ENCODE assay signal across 11 mouse cellular contexts in the genomic region with DNA sequence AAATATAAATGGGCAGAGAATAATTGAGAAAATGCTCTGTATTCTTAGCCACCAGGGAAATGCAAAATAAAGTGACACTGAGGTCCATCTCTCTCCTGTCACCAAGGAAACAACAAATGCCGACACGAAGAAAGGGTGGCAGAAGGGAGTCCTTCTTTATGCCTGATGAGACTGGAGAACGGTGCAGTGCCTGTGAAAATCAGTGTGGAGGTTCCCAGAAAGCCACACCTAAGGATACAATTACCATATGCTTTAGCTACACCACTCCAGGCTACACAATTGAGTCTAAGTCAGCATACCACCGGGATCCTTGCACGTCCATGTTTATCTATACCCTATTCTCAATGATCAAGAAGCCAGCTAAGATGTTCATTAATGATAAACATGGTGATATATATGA. TPM values are rescaled to one million over a fixed set of nuclear protein-coding genes. Genes with fewer than 3 reads are reported as not detected.
DNase-seq lines count a peak whose midpoint lies in the region; ATAC-seq lines count a peak whose summit lies in the region.
"Had no signal": no experiment of that assay in that cellular context is flagged by ENCODE, and none has a peak within 500 bp of the region (broad histone marks: within the 10 kb centered on the region; RNA-seq: fewer than 3 reads in every experiment).

No protein-coding gene starts in this region.

- no peak overlapping the region for H3K4me3 ChIP-seq in heart, embryonic 13.5 days
- no peak overlapping the region for H3K4me3 ChIP-seq in heart, embryonic 10.5 days
- H3K4me3 ChIP-seq in hindbrain, embryonic 16.5 days (ENCODE audit: low read length) = peak overlapping the region; percentile 34
- no peak overlapping the region for H3K4me3 ChIP-seq in limb, embryonic 10.5 days
- H3K4me3 ChIP-seq: liver, embryonic 15.5 days had no signal

- H3K4me2 ChIP-seq in heart, embryonic 13.5 days = peak overlapping the region; percentile 66
- H3K4me2 ChIP-seq in hindbrain, embryonic 16.5 days (ENCODE audit: low read length) = peak overlapping the region; percentile 65
- H3K4me2 ChIP-seq: liver, embryonic 15.5 days had no signal

- H3K9me3 ChIP-seq in heart, embryonic 13.5 days = no peaks in the 10 kb centered on the region
- H3K9me3 ChIP-seq in heart, embryonic 10.5 days = no peaks in the 10 kb centered on the region
- H3K9me3 ChIP-seq in hindbrain, embryonic 16.5 days (ENCODE audit: control insufficient read depth, low read length) = no peaks in the 10 kb centered on the region
- no peaks in the 10 kb centered on the region for H3K9me3 ChIP-seq in limb, embryonic 10.5 days (replicated peaks)
- H3K9me3 ChIP-seq: liver, embryonic 15.5 days; megakaryocyte, embryonic 14.5 days had no signal

- no peak for DNase-seq in heart, embryonic 10.5 days (ENCODE audit: low spot score)
- peak; percentile 16 for DNase-seq in right cerebral cortex, postnatal 14 days
- no peak for DNase-seq in right cerebral cortex, postnatal 10 days (ENCODE audit: low spot score in 2 of 2)
- DNase-seq in urinary bladder, adult 18-20 months (ENCODE audit: low spot score in 2 of 2) = no peak
- DNase-seq in limb, embryonic 10.5 days (ENCODE audit: low spot score) = no peak
- DNase-seq in testis, postnatal 10 days (ENCODE audit: low spot score) = no peak
- DNase-seq: kidney, postnatal 25 days had no signal

- 62% methylated on average over 5 of the region's 5 CpGs for WGBS in heart, embryonic 13.5 days
- 77% methylated on average over 5 of the region's 5 CpGs for WGBS in heart, embryonic 10.5 days
- 30% methylated on average over 5 of the region's 5 CpGs for WGBS in hindbrain, embryonic 16.5 days
- 85% methylated on average over 5 of the region's 5 CpGs for WGBS in limb, embryonic 10.5 days

- H3K36me3 ChIP-seq in heart, embryonic 13.5 days = no peaks in the 10 kb centered on the region
- no peaks in the 10 kb centered on the region for H3K36me3 ChIP-seq in heart, embryonic 10.5 days
- no peaks in the 10 kb centered on the region for H3K36me3 ChIP-seq in hindbrain, embryonic 16.5 days (ENCODE audit: control insufficient read depth, insufficient read depth, low read length)
- H3K36me3 ChIP-seq in limb, embryonic 10.5 days = no peaks in the 10 kb centered on the region
- H3K36me3 ChIP-seq: liver, embryonic 15.5 days had no signal

- H3K27me3 ChIP-seq in heart, embryonic 13.5 days (replicated peaks) = no peaks in the 10 kb centered on the region
- no peaks in the 10 kb centered on the region for H3K27me3 ChIP-seq in heart, embryonic 10.5 days (ENCODE audit: insufficient read depth, poor library complexity, severe bottlenecking)
- H3K27me3 ChIP-seq in hindbrain, embryonic 16.5 days (replicated peaks; ENCODE audit: control insufficient read depth, insufficient read depth, low read length) = no peaks in the 10 kb centered on the region
- H3K27me3 ChIP-seq in limb, embryonic 10.5 days (ENCODE audit: low read depth, poor library complexity, severe bottlenecking) = no peaks in the 10 kb centered on the region
- H3K27me3 ChIP-seq: liver, embryonic 15.5 days had no signal

- H3K27ac ChIP-seq in heart, embryonic 13.5 days (replicated peaks) = peak overlapping the region; percentile 42; the same call in 1 of the 2 replicates
- no peak overlapping the region for H3K27ac ChIP-seq in heart, embryonic 10.5 days
- H3K27ac ChIP-seq in hindbrain, embryonic 16.5 days (ENCODE audit: low read depth, low read length) = peak overlapping the region; percentile 86
- no peak overlapping the region for H3K27ac ChIP-seq in limb, embryonic 10.5 days
- H3K27ac ChIP-seq: liver, embryonic 15.5 days had no signal

- peak overlapping the region; percentile 58; the same call in 1 of the 2 replicates for H3K9ac ChIP-seq in heart, embryonic 13.5 days
- H3K9ac ChIP-seq in hindbrain, embryonic 16.5 days (ENCODE audit: low read depth, low read length) = peak overlapping the region; percentile 68
- H3K9ac ChIP-seq: liver, embryonic 15.5 days had no signal

- no peak for ATAC-seq in heart, embryonic 13.5 days (ENCODE audit: extremely low read depth, insufficient number of reproducible peaks, low FRiP score, low TSS enrichment)
- peak; percentile 28 for ATAC-seq in hindbrain, embryonic 16.5 days

- H3K4me1 ChIP-seq in heart, embryonic 13.5 days = peaks cover 58% of the 10 kb centered on the region
- H3K4me1 ChIP-seq in heart, embryonic 10.5 days = peaks cover 25% of the 10 kb centered on the region
- H3K4me1 ChIP-seq in hindbrain, embryonic 16.5 days (ENCODE audit: control insufficient read depth, insufficient read depth, low read depth, low read length) = peaks cover 9% of the 10 kb centered on the region
- peaks cover 22% of the 10 kb centered on the region for H3K4me1 ChIP-seq in limb, embryonic 10.5 days

RNA-seq across cellular contexts. Expression of a gene that starts 25.4 kb away (rescaled TPM):
- 0.13 TPM in 1 of 2 replicates, not detected in the other for polyA plus RNA-seq in heart, embryonic 13.5 days (2015; fragmentation: Nextera tagmentation; extraction: Ambion mirVana)
- not detected in 2 replicates for polyA plus RNA-seq in heart, embryonic 10.5 days (2016; fragmentation: Nextera tagmentation; extraction: Ambion mirVana)
- polyA plus RNA-seq in hindbrain, embryonic 16.5 days (2015; fragmentation: Nextera tagmentation; extraction: Ambion mirVana) = not detected in 2 replicates
- polyA plus RNA-seq in limb, embryonic 10.5 days (2016; fragmentation: Nextera tagmentation; extraction: Ambion mirVana) = not detected in 2 replicates
- polyA plus RNA-seq: liver, embryonic 15.5 days had no signal

Comparison
In these comparisons a context has a peak if more than half of its experiments do, and no peak if none do; other contexts are left out.
1. H3K27ac ChIP-seq: peak in heart, embryonic 13.5 days (single experiment) and hindbrain, embryonic 16.5 days (single experiment); none in heart, embryonic 10.5 days (single experiment) and limb, embryonic 10.5 days (single experiment).